Mouse (Mus musculus) brain, adult 2 months (tissue): ENCODE results near the gene Lrrc74b.
"Not testable (repeated sequence)": the region's sequence is repeated elsewhere in the genome, so short reads cannot be mapped to it uniquely, and the experiment has no call there.

Source experiments
- DNase-seq: peaks from one replicate; pipeline ENCODE4 v3.0.0; 2011; ENCODE audit warnings: low read depth, low spot score

Lrrc74b gene

DNA sequence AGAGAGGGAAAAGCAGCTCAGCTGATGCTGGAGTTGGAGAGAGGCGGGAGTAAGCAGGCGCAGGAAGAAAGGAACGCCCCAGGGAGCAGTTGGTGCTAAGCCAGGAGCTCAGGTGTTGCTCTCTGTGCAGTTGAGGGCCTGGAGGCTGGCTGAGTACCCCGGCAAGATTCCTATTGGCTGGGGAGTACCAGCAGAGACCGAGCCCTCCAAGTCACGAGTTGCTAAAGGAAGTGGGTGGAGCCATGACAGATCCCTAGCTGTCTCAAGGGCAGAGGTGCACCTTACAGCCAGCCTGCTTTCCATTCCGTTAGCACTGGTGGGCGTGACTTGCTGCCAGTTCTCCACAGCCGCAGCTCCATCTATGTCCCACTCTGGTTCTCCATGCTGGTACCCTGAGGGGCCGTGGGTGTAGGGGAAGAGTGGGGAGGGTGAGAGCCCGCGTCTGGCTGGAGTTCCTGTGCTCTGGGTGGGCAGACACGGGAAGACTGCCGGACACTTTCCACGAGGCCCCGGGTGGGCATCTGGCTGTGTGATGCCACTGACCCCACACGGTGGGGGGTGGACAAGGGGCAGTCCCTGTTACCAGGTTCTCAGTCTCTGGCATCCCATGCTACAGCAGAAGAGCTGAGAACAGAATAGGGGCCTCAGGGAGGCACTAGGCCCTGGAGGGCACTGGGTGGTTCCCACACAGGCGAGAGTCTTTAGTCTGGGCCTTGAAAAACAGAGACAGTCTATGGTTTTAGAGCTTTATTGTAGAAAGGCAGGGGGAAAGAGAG lies 6.9 kb downstream of the Lrrc74b start:
- DNase-seq = peak; percentile 89

DNA sequence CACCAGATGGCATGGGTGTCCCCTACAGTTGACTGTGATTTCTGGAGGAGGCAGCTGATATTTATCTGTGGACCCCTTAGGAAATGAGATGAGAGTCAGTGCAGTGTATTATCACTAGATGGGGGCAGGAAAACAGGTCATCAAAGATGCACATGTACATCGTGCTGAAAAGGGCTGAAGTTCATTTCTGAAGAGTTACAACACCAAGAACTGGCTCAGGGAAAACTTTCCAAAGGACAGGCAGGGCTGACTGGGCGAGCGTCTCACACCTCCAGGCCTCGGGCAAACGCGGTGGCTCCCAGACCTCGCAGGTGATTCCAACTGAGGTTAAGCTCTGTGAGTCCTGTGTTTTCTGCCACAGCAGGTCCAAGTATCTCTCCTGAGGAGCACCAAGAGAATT lies 8.2 kb downstream of the Lrrc74b start:
- no peak for DNase-seq

DNA sequence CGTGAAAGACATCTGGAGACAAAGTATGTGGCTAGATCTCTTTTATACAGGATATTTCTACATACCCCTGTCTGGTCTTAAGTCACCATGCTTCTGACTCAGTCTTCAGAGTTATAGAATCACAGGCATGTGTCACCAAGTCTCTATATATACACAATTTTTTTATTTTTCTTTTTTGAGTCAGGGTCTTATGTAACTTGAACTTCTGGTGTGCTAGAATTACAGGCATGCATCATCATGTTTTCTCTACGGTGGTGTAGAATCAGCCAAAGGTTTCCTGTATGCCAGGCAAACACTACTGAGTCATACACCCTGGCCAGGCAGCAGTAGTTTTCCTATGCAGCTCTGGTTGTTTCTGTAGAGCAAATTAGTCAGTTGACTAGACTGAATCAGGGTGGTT lies 18.4 kb downstream of the Lrrc74b start:
- DNase-seq = peak; percentile 87

DNA sequence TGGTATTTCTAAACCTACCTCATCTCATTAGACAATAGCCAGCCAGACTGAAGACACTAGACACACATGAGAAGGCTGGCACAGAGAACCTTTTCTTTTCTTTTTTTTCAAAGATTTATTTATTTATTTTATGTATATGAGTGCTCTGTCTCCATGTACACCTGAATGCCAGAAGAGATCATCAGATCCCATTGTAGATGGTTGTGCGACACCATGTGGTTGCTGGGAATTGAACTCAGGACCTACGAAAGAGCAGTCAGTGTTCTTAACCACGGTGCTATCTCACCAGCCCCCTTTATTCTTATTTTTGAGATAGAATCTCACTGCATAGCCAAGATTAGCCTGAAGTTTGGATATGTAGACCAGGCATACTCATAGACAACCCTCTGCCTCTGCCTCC lies 24.5 kb downstream of the Lrrc74b start:
- DNase-seq = no peak

DNA sequence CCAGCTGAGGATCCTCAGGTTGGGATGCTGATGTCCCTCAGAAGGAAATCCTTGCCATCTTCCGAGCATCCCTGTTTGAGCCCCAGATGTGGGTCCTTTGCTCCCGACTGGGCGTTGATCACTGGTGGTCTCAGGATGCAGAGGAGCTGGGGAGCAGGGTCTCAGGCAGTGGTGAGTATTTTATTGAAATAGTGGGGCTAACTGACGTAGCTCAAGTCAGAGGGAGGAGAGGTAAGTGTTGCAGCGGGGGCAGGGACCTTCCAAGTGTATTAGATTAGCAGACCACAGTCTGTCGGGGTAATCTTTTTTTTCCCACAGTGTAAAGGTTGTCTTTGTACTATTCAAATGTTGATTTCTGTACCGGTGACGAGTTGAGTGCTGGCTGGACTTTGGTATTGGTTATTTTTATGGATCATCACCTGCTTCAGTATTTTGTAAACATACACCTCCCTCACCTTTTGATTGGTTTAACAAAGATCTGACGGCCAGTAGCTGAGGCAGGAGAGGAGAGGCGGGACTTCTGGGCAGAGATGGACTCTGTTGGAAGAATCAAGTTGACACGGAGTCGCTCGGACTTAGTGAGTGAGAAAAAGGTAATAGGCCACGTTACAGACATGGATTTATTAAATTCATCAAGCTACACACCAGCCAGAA lies 28.2 kb downstream of the Lrrc74b start:
- no peak for DNase-seq

DNA sequence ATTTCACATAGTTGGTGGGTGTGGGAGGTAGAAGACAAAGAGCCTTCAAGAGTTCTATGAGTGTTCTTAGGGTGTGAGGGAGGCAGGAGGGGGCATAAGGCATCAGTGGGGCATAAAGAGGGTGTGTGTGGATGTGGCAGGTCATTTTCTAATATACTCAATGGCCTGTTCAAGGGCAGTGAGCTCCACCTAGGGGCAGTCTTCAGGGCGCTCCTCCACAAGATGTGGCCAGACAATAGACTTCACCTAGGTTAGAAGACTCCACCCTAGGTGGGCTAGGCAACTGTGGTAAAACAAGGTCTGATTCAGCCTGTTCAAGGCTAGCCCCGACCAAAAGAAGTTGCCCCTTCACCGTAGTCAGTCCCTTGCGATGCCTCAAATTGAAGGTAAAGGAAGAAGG lies 28.8 kb downstream of the Lrrc74b start:
- no peak for DNase-seq

DNA sequence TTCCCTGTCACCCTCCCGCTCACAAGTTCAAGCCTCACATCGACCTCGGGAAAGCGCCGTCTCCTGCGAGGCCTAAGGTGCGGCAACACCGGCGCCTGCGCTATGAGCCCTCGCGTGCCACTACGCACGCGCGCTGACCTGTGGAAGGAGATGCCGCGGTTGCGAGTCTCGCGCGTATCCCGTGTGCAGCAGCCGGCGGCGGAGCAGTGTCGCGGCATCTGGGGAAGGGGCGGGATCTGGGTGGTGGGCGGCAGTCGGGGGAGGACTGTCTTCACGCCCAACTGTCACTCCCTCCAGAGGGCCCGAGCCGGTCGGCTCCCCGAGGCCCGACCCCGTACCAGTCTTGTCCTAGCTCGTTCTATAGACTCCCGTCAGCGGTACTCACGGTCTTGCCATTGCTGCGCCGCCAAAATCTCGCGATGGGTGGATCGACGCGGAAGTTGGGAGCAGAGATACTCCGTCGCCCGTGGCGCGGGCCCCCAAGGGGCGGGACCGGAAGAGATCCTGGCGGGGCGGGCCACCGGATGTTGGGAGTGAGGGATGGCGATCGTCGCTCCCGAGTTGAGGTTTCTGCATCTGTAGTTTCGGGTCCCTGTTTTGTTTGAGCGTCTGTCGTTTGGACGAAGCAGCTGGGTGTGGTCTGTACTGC lies 30.3 kb downstream of the Lrrc74b start, which contains the start of gene Thap7:
Gene Thap7 (minus strand): TSS at position 497 of the 649 bp plus-strand sequence.
- peak; percentile 99 for DNase-seq

DNA sequence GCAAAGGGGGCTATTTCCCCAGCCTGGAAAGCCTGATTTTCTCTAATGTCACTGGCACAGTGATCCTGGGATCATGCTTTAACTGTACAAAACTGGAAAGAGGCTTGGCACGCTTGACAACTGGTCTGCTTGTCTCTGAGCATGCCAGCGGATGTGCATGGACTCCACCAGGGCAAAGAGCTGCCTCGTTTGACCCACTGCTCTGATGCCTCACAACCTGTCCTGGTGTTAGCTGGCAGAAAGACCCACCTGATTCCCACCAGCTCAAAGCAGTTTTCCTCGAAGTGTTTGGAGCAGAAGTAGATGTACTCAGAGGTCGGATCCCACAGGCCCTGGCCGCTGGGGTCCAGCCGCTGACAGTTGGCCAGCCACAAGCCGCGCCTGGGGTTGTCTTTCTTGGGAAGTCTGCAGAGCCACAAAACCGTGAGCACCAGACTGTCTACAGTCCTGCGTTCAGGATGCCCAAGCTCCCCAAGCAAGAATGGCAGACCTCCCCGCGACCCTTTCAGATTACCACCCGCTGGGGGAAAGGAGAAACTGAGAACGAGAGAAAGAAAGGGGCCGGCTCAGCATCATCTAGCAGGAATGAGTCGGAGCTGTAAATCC lies 31.0 kb downstream of the Lrrc74b start:
- DNase-seq = no peak

DNA sequence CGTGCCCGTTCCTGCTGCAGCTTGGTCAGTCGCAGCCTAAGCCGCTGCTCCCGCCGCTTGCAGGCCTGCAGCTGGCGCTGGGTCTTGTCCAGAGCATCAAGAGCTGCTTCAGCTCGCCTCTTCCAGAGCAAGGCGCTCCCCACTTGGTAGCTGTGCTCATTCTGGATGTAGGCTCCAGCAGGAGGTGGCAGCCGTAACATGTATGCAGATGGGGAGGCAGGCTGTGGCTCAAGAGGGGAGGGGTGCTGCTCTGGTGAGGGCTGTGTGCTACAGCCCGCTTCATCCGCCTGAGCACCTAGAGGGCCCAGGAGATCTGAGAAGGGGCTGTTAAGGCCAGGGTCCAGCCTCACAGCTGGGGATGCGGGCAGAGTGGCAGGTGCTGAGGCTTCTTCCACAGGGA lies 32.8 kb downstream of the Lrrc74b start:
- DNase-seq = peak; percentile 43

DNA sequence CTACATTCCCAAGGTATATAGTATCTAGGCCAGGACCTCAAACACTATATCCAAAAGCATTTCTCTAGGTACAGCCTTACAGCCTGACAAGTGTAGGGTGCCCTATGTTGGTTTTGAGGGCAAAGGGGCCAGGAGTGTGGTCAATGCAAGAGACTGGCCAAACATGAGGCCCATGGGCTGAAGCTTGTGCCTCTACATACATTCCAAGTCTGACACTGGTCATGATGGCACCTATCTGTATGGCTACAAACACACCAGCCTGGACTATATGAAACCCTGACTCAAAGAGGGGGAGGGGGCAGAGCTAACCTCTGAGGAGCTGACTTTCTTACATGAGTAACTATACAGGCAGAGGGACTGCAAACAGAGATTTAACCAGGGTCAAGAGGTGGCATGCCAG lies 33.4 kb downstream of the Lrrc74b start:
- no peak for DNase-seq

DNA sequence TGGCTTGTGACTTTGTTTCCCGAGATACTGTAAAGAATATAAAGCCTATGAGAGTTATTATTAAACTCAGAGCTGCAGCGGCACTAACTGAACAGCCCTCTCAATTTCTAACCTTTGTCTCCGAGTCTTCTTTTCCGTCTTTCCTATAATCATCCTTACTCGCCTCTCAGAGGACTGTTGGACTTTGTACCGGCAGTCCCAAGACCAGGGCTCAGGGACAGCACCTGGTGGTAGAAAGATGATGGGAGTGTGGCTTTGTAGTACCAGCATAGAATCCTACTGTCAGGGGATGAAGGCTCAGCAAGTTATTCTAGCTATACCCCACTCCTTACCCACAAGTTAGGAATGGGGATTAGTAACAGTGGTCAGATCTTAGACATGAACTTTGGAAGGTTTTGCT lies 34.8 kb downstream of the Lrrc74b start:
- no peak for DNase-seq

DNA sequence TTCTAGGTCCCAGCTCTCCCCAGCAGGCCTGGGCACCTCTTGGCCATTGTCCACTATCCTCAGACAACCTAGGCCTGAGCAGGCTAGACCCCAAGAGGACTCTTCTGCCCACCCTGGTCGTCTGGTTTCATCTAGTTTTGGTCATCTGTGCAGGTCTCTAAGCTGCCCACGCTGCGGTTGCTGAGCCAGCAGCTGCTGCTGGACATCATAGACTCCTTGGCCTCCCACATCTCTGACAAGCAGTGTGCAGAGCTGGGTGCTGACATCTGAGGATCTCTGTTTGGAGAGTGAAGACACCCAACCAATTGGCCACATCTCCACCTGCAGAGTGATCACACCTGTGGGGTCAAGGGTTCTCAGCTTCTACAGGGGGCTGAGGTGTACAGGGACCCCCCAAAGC lies 35.5 kb downstream of the Lrrc74b start:
- no peak for DNase-seq

DNA sequence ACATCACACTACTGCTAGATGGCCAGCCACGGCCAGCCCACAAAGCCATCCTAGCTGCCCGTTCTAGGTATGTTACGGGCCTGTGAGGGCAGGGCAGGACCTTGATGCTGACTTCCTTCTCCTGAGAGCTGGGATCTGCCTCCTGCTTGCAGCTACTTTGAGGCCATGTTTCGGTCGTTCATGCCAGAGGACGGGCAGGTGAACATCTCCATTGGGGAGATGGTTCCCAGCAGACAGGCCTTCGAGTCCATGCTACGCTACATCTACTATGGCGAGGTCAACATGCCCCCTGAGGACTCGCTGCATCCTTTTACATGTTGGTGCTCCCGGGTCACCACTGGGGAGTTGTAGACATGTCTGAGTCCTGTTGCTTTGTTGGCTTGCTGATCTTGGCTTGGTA lies 36.9 kb downstream of the Lrrc74b start:
- DNase-seq = no peak

DNA sequence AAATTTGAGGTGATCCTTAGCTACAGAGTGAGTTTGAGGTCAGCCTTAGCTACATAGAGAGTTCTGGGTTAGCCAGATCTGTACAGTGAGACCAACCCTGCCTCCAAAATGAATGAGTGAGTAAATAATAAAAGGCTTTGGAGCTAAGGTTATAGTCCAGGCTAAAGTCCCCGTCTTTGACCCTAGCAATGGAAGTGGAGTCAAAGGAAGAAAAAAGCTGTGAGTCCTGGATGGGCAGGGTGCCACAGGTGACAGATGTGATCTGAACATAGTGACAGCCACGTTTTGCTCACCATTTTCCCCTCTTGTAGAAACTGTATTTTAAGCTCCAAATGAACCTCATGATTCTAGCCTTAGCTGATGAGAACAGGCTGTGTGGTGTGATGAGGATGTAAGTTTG lies 42.1 kb downstream of the Lrrc74b start:
- DNase-seq = no peak

DNA sequence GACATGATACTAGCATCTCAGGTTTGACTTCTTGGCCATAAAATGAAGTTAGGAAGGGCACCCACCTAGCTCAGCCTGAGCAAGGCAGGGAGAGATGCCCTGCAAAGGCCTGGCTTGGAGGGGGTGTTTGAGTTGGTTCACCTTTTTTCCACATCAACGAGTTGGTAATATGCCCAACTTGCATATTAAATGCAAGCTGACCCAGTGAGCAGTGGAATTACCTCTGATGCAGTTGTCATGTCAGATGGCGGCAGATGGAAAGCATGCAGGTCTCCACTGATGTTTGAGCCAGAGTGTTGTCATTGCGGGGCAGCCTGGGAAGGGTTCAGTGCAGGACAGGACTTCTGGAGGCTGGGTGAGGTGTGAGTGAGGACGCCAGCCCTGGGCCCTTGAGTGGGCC lies 49.6 kb downstream of the Lrrc74b start:
- DNase-seq = no peak

DNA sequence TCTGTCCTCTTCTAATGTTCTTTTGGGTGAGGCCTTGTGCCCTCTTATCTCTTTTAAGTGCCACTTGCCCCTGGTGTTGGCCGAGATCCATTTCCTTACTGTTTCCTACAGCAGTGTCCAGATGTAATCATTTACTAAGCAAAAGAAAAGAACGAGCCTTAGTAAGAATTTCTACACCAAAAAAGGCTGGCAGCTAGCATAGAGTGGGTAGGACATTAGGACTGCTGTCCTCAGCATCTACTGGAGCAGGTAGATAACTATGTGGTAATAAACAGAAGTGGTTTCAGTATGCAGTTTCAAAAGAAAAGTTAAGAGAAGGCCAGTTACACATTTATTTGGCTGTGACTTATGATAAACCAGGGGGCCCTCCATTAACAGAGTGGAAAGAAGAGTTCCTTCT lies 50.4 kb downstream of the Lrrc74b start:
- DNase-seq = no peak

DNA sequence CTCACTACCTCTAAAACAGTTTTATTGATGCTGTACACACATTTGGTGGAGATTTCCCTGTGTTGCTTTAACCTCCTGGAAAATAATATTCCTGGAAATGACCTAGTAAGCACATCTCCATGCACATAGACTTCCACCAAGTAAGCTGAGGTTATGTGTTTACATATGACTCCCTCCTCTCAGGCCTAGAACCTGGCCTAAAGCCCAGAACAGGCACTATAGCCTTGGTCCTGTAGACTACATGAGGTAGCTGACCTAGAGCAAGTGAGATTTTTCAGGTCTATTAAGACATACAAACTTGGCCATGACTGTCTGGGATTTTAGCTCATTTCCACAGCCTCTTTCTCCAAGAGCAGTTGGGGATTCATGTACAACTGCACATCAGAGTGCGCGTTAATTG lies 50.9 kb downstream of the Lrrc74b start:
- DNase-seq = no peak

DNA sequence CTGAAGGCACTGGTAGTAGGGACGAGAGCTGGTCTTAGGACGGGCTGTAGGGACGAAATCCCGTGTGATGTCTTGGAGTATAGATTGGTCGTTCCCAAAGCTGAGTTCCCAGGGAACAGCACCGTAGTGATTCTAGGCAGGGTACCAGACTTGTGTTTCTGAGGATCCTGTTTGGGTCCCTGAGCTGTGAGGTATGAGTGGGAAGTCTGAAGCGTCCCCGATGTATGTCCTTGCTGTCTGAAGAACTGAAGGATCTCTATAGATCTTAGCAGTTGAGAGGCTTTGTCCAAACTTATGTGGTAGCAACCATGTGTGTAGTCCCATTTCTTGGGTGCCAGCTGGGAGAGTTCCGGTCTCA lies 51.8 kb downstream of the Lrrc74b start:
- no peak for DNase-seq

DNA sequence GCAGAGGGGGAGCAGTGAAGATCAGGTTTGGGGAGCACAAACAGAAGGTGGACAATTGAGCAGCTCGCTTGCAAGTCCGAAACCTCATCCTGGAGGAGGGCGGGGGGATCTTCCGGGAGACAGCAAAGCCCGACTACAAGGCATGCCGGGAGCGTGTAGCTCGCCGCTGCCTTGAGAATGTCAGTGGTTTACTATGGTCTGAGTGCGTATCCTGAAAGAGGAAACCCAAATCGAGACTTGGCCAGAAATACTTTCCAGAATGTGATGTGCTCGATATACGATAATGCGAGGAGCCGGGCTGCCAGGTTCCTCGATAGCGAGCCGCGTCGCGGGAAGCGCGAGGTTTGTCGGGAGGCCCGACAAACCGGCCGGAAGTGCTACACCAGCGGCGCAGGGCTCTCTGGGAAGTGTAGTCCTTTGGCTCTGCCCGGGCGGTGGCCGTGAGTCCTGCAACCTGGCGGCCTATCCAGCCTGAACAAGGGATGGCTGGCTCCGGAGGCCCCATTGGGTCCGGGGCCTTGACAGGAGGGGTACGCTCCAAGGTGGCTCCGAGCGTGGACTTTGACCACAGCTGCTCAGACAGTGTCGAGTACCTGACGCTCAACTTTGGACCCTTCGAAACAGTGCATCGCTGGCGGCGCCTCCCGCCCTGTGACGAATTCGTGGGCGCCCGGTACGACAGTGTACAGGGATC lies 52.4 kb downstream of the Lrrc74b start, which contains the start of gene Lztr1:
Gene Lztr1 (plus strand): TSS at position 143 of the 694 bp plus-strand sequence.
- DNase-seq = peak; percentile 97

DNA sequence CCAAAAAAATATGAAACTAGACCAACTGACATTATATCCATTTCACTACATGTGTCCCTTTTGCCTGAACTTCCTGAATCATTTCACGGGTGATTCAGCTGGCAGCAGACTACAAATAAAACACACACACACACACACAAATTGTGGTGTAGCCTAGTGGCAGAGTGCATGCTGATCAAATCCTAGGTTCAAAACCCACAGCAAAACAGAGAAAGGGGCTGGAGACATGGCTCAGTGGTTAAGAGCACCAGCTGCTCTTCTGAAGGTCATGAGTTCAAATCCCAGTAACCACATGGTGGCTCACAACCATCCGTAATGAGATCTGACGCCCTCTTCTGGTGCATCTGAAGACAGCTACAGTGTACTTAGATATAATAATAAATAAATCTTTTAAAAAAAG lies 53.0 kb downstream of the Lrrc74b start:
- not testable (repeated sequence) for DNase-seq

DNA sequence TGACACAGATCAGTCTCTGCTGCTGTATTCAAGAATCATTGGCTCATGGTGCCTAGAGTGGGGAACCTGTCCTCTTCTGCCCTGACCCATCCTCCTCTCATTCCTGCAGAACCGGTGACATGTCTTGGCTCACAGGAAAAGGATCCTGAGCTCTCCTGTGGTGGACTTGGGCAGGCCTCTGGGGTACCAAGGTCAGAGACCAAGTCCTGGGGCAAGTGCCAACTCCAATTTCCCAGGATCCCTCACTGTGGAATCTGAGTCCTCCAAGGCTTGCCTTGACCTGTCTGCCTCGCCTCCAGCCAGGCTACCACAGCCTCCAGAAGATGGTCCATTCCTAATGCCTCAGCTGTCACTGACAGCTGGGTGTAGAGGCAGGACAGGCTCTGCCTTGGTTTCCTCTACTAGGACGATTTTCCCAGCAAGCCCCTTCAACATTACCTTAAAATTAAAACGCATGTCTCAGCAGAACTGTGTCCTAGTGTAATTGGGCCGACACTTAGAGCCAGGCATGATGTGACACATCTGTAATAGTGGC lies 54.0 kb downstream of the Lrrc74b start:
- no peak for DNase-seq

DNA sequence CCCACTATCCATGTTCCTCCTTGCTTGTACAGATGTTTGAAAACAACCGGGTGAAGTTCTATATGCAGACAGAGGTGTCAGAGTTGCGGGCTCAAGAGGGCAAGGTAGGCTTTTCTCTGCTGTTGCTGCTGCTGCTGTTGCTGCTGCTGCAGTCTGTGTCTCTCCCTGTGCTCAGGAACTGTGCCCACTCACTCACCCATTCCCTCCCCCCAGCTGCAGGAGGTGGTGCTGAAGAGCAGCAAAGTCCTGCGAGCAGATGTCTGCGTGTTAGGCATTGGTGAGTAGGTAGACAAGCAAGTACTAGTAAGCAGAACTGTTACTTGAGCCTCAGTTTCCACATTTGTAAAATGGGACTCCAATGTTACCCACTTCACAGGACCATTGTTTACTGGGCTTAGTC lies 58.4 kb downstream of the Lrrc74b start:
- peak; percentile 74 for DNase-seq
